Mouse (Mus musculus): ENCODE results near the gene Gm20388. TPM values are rescaled to one million over a fixed set of nuclear protein-coding genes. Genes with fewer than 3 reads are reported as not detected.

Gene Gm20388
- polyA plus RNA-seq, 1 experiment = 28.1 TPM

GRCm38 (mm10) chr8:124264032-124264431 lies 4353.4 kb downstream of the Gm20388 start:
- Histone ChIP-seq H3K36me3 (ENCODE audit: control insufficient read depth, insufficient read depth, low read length, poor library complexity, severe bottlenecking) (no peaks in the 10 kb centered on the region), H3K27ac (ENCODE audit: insufficient read depth, low read length) (no peak overlapping the region), H3K4me1 (ENCODE audit: control insufficient read depth, insufficient read depth, low read length) (no peaks in the 10 kb centered on the region), H3K9ac (ENCODE audit: low read depth, poor library complexity, severe bottlenecking) (no peak overlapping the region), H3K27me3 (ENCODE audit: control insufficient read depth, insufficient read depth, low read length, poor library complexity, severe bottlenecking) (no peaks in the 10 kb centered on the region), H3K4me3 (ENCODE audit: low read depth, low read length) (no peak overlapping the region), H3K9me3 (replicated peaks; ENCODE audit: control insufficient read depth, insufficient read depth, low read length, poor library complexity, severe bottlenecking) (no peaks in the 10 kb centered on the region)
- no peak for TF ChIP-seq EP300 (IDR thresholded peaks at IDR 0.05; ENCODE audit: insufficient read depth, low read depth, low read length)
- no peak for TF ChIP-seq POLR2A (IDR thresholded peaks at IDR 0.05; ENCODE audit: insufficient read depth, low read length)
- no peak for TF ChIP-seq CTCF (IDR thresholded peaks at IDR 0.05; ENCODE audit: low read depth, low read length)

DNA sequence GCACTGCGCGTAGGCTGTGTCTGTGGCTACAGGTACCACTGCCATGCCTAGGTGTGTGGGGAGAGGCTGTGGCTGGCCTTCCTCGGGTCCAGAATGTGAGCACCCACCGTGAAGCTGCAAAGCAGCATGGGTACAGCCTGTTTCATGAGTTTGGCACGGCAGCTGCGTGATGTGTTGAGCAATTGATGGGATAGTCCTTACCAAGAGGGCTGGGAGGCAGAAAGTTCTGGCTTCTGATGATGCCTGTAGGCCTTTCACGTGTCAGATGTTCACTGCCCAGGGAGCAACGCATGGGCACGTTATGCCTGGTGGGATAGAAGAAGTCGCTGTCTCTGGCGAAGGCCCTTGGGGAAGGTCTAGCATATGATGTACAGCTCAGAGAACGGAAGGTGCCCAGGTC lies 4354.0 kb downstream of the Gm20388 start:
- Histone ChIP-seq H3K27me3 (ENCODE audit: control insufficient read depth, insufficient read depth, low read length, poor library complexity, severe bottlenecking) (no peaks in the 10 kb centered on the region), H3K4me3 (ENCODE audit: low read depth, low read length) (no peak overlapping the region), H3K9ac (ENCODE audit: low read depth, poor library complexity, severe bottlenecking) (no peak overlapping the region), H3K4me1 (ENCODE audit: control insufficient read depth, insufficient read depth, low read length) (no peaks in the 10 kb centered on the region), H3K9me3 (replicated peaks; ENCODE audit: control insufficient read depth, insufficient read depth, low read length, poor library complexity, severe bottlenecking) (no peaks in the 10 kb centered on the region), H3K27ac (ENCODE audit: insufficient read depth, low read length) (no peak overlapping the region), H3K36me3 (ENCODE audit: control insufficient read depth, insufficient read depth, low read length, poor library complexity, severe bottlenecking) (no peaks in the 10 kb centered on the region)
- TF ChIP-seq CTCF (IDR thresholded peaks at IDR 0.05; ENCODE audit: low read depth, low read length) (no peak), EP300 (IDR thresholded peaks at IDR 0.05; ENCODE audit: insufficient read depth, low read depth, low read length) (no peak), POLR2A (IDR thresholded peaks at IDR 0.05; ENCODE audit: insufficient read depth, low read length) (no peak)

- H3K4me1 ChIP-seq (ENCODE audit: control insufficient read depth, insufficient read depth, low read length) = no peaks in the 10 kb centered on the region
- no peaks in the 10 kb centered on the region for H3K36me3 ChIP-seq (ENCODE audit: control insufficient read depth, insufficient read depth, low read length, poor library complexity, severe bottlenecking)
- no peak overlapping the region for H3K27ac ChIP-seq (ENCODE audit: insufficient read depth, low read length)
- no peaks in the 10 kb centered on the region for H3K9me3 ChIP-seq (replicated peaks; ENCODE audit: control insufficient read depth, insufficient read depth, low read length, poor library complexity, severe bottlenecking)
- H3K4me3 ChIP-seq (ENCODE audit: low read depth, low read length) = no peak overlapping the region
- H3K9ac ChIP-seq (ENCODE audit: low read depth, poor library complexity, severe bottlenecking) = no peak overlapping the region
- no peak for TF ChIP-seq EP300 (IDR thresholded peaks at IDR 0.05; ENCODE audit: insufficient read depth, low read depth, low read length)
- no peak for TF ChIP-seq POLR2A (IDR thresholded peaks at IDR 0.05; ENCODE audit: insufficient read depth, low read length)
- no peak for TF ChIP-seq CTCF (IDR thresholded peaks at IDR 0.05; ENCODE audit: low read depth, low read length)
- no peaks in the 10 kb centered on the region for H3K27me3 ChIP-seq (ENCODE audit: control insufficient read depth, insufficient read depth, low read length, poor library complexity, severe bottlenecking)
Observed at GRCm38 (mm10) chr8:124265130-124265529, 4354.5 kb downstream of the Gm20388 start.

- Histone ChIP-seq H3K27ac (ENCODE audit: insufficient read depth, low read length) (no peak overlapping the region), H3K4me1 (ENCODE audit: control insufficient read depth, insufficient read depth, low read length) (no peaks in the 10 kb centered on the region), H3K4me3 (ENCODE audit: low read depth, low read length) (no peak overlapping the region), H3K36me3 (ENCODE audit: control insufficient read depth, insufficient read depth, low read length, poor library complexity, severe bottlenecking) (no peaks in the 10 kb centered on the region), H3K27me3 (ENCODE audit: control insufficient read depth, insufficient read depth, low read length, poor library complexity, severe bottlenecking) (no peaks in the 10 kb centered on the region), H3K9me3 (replicated peaks; ENCODE audit: control insufficient read depth, insufficient read depth, low read length, poor library complexity, severe bottlenecking) (no peaks in the 10 kb centered on the region), H3K9ac (ENCODE audit: low read depth, poor library complexity, severe bottlenecking) (no peak overlapping the region)
- TF ChIP-seq EP300 (IDR thresholded peaks at IDR 0.05; ENCODE audit: insufficient read depth, low read depth, low read length) = no peak
- TF ChIP-seq POLR2A (IDR thresholded peaks at IDR 0.05; ENCODE audit: insufficient read depth, low read length) = no peak
- TF ChIP-seq CTCF (IDR thresholded peaks at IDR 0.05; ENCODE audit: low read depth, low read length) = no peak
Observed at GRCm38 (mm10) chr8:124265798-124266197, 4355.2 kb downstream of the Gm20388 start.

DNA sequence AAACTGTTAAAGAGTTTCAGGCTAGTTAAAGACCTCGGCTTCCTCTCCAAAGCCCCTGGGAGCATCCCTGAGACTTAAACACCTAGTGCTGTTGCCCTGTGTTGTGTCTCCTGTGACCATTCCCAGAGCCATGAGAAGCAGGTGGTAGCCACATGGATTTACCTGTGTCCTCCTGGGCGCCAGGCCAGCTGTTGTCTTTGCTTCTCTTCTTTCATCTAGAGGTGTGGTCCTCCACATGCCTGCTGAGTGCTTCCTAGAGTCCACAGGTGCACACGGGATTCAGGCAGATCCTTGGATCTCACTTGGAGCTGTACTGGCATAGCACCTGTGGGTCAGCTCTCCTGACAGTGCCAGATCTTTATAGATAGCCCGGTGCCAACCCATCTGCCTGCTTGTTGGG lies 4356.6 kb downstream of the Gm20388 start:
- H3K4me3 ChIP-seq (ENCODE audit: low read depth, low read length) = no peak overlapping the region
- H3K9ac ChIP-seq (ENCODE audit: low read depth, poor library complexity, severe bottlenecking) = no peak overlapping the region
- no peak overlapping the region for H3K27ac ChIP-seq (ENCODE audit: insufficient read depth, low read length)
- no peaks in the 10 kb centered on the region for H3K9me3 ChIP-seq (replicated peaks; ENCODE audit: control insufficient read depth, insufficient read depth, low read length, poor library complexity, severe bottlenecking)
- no peaks in the 10 kb centered on the region for H3K36me3 ChIP-seq (ENCODE audit: control insufficient read depth, insufficient read depth, low read length, poor library complexity, severe bottlenecking)
- H3K4me1 ChIP-seq (ENCODE audit: control insufficient read depth, insufficient read depth, low read length) = no peaks in the 10 kb centered on the region
- no peak for TF ChIP-seq CTCF (IDR thresholded peaks at IDR 0.05; ENCODE audit: low read depth, low read length)
- no peak for TF ChIP-seq POLR2A (IDR thresholded peaks at IDR 0.05; ENCODE audit: insufficient read depth, low read length)
- TF ChIP-seq EP300 (IDR thresholded peaks at IDR 0.05; ENCODE audit: insufficient read depth, low read depth, low read length) = no peak
- no peaks in the 10 kb centered on the region for H3K27me3 ChIP-seq (ENCODE audit: control insufficient read depth, insufficient read depth, low read length, poor library complexity, severe bottlenecking)

DNA sequence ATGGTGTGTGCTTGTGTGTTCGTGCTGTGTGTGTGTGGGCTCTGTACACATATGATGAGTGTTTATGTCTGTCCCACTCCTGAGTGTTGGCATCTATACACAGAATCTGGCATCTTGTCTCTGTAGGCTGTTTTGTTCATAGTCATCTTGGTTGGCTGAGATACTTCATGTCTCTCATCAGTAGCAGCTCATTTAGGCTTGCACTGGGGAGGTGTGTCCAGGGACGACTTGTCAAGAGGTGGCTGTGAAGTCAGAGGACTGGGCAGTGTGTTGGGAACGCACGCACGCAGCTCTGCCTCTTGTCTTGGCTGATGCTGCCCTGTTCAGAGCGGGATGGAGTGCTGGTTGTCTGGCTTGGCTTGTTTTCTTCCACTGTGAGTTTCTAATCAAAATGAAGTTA lies 4359.9 kb downstream of the Gm20388 start:
- Histone ChIP-seq H3K9ac (ENCODE audit: low read depth, poor library complexity, severe bottlenecking) (no peak overlapping the region), H3K36me3 (ENCODE audit: control insufficient read depth, insufficient read depth, low read length, poor library complexity, severe bottlenecking) (no peaks in the 10 kb centered on the region), H3K4me1 (ENCODE audit: control insufficient read depth, insufficient read depth, low read length) (peaks cover 9% of the 10 kb centered on the region), H3K27ac (ENCODE audit: insufficient read depth, low read length) (no peak overlapping the region), H3K27me3 (ENCODE audit: control insufficient read depth, insufficient read depth, low read length, poor library complexity, severe bottlenecking) (no peaks in the 10 kb centered on the region), H3K9me3 (replicated peaks; ENCODE audit: control insufficient read depth, insufficient read depth, low read length, poor library complexity, severe bottlenecking) (no peaks in the 10 kb centered on the region), H3K4me3 (ENCODE audit: low read depth, low read length) (no peak overlapping the region)
- TF ChIP-seq POLR2A (IDR thresholded peaks at IDR 0.05; ENCODE audit: insufficient read depth, low read length) (no peak), EP300 (IDR thresholded peaks at IDR 0.05; ENCODE audit: insufficient read depth, low read depth, low read length) (no peak), CTCF (IDR thresholded peaks at IDR 0.05; ENCODE audit: low read depth, low read length) (no peak)

All from ES-Bruce4 (cell line).